Mouse (Mus musculus) hindbrain, embryonic 14.5 days (tissue): ENCODE measurements around the gene Josd2. TPM values are rescaled to one million over a fixed set of nuclear protein-coding genes. Genes with fewer than 3 reads are reported as not detected.

Experiments used
- ATAC-seq: fragments of 200-750 bp; cut with Nextera tagmentation; 2 replicates; pipeline ENCODE4 v1.8.0; 2017; ENCODE audit warnings: moderate number of reproducible peaks, mild to moderate bottlenecking, moderate TSS enrichment, moderate library complexity; ENCODE audit not compliant: low FRiP score
- DNase-seq: peaks from one replicate; pipeline ENCODE4 v3.0.0-alpha.2; 2015; ENCODE audit warnings: low spot score
- H3K27ac ChIP-seq: fragments of 300-500 bp; sonication (generic); 2 replicates; pipeline ENCODE4 v1.5.1; 2014; ENCODE audit warnings: mild to moderate bottlenecking, moderate library complexity
- H3K27me3 ChIP-seq: fragments of 300-500 bp; sonication (generic); 2 replicates; pipeline ENCODE4 v1.6.1; 2014; ENCODE audit warnings: mild to moderate bottlenecking, low read length, mixed read lengths; ENCODE audit not compliant: control insufficient read depth, insufficient read depth
- H3K36me3 ChIP-seq: fragments of 300-500 bp; sonication (generic); replicated peaks from 2 replicates; pipeline ENCODE4 v1.6.1; 2014; ENCODE audit not compliant: control insufficient read depth, insufficient read depth
- H3K4me1 ChIP-seq: fragments of 300-500 bp; sonication (generic); replicated peaks from 2 replicates; pipeline ENCODE4 v1.6.1; 2014; ENCODE audit warnings: antibody characterized with exemption, low read length, mixed read lengths; ENCODE audit not compliant: control insufficient read depth, insufficient read depth
- H3K4me2 ChIP-seq: fragments of 300-500 bp; sonication (generic); replicated peaks from 2 replicates; pipeline ENCODE4 v1.6.1; 2014; ENCODE audit warnings: mild to moderate bottlenecking, moderate library complexity
- H3K4me3 ChIP-seq: fragments of 300-500 bp; sonication (generic); replicated peaks from 2 replicates; pipeline ENCODE4 v1.5.1; 2014; ENCODE audit warnings: mild to moderate bottlenecking, low read length
- H3K9ac ChIP-seq: fragments of 300-500 bp; sonication (generic); 2 replicates; pipeline ENCODE4 v1.6.1; 2014
- H3K9me3 ChIP-seq: fragments of 300-500 bp; sonication (generic); 2 replicates; pipeline ENCODE4 v1.6.1; 2016; ENCODE audit warnings: low read length; ENCODE audit not compliant: control insufficient read depth
- WGBS: fragments of 180-500 bp; shearing (Covaris S2); extraction: QIAGEN DNeasy Blood & Tissue Kit; methylation state at CpG from one replicate; pipeline ENCODE4 v1.1.7; 2014; 5-methylcytosine and 5-hydroxymethylcytosine counted together
- polyA plus RNA-seq: library from polyadenylated mRNA; unstranded; fragments of >200 nt; fragmentation: Nextera tagmentation; extraction: Ambion mirVana; gene quantifications from 2 replicates; pipeline ENCODE4 v1.2.1, GENCODE M21; 2014

The Josd2 gene
- polyA plus RNA-seq, 1 experiment from 2014 or later: 33.4 TPM

DNA sequence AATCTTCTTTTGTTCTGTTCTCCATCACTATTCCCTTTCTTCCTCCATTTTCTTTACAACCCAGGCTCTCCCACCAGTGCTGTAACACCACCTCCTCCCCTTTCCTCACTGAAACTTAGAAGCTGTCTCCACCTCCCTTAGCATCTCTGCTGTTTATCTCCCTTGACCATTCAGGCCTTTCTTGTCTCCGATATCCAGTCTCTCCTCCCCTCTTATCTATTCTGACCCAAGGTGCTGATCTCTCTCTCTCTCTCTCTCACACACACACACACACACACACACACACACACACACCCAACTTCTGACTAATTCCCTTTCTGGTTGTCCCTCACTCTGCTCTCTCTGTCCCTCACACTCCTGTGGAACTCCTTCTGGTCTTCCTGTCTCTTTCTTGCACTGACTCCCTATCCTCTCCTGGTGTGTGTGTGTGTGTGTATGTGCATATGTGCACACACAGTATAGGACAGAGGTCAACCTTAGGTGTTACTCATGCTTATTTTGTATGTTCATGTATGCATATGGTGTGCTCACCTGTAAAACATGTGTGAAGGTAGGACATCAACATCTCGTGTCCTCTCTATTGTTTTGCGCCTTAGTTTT lies 15.2 kb downstream of the Josd2 start:
- H3K36me3 ChIP-seq: no peaks in the 10 kb centered on the region
- WGBS: 84% methylated on average over 3 of the region's 3 CpGs
- H3K27ac ChIP-seq: no peak overlapping the region
- peaks cover 21% of the 10 kb centered on the region; the same call in 1 of the 2 replicates for H3K27me3 ChIP-seq
- no peaks in the 10 kb centered on the region for H3K9me3 ChIP-seq
- DNase-seq: no peak
- no peak overlapping the region for H3K4me3 ChIP-seq
- no peak overlapping the region for H3K4me2 ChIP-seq
- H3K4me1 ChIP-seq: no peaks in the 10 kb centered on the region
- H3K9ac ChIP-seq: no peak overlapping the region
- ATAC-seq: no peak

DNA sequence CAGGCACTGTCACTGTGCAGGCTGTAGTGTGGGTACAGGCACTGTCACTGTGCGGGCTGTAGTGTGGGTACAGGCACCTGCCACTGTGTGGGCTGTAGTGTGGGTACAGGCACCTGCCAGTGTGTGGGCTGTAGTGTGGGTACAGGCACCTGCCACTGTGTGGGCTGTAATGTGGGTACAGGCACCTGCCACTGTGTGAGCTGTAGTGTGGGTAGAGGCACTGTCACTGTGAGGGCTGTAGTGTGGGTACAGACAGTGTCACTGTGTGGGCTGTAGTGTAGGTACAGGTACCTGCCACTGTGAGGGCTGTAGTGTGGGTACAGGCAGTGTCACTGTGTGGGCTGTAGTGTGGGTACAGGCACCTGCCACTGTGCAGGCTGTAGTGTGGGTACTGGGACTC lies 16.3 kb downstream of the Josd2 start:
- no peak for ATAC-seq
- peaks cover 11% of the 10 kb centered on the region; the same call in 1 of the 2 replicates for H3K27me3 ChIP-seq
- 93% methylated on average over 1 of the region's 1 CpGs for WGBS
- no peak overlapping the region for H3K4me2 ChIP-seq
- no peak overlapping the region for H3K9ac ChIP-seq
- no peak overlapping the region for H3K27ac ChIP-seq
- H3K4me3 ChIP-seq: no peak overlapping the region
- no peaks in the 10 kb centered on the region for H3K4me1 ChIP-seq
- H3K36me3 ChIP-seq: peaks cover 9% of the 10 kb centered on the region
- H3K9me3 ChIP-seq: no peaks in the 10 kb centered on the region
- DNase-seq: no peak

- Histone ChIP-seq H3K4me1 (no peaks in the 10 kb centered on the region), H3K27ac (no peak overlapping the region), H3K9me3 (no peaks in the 10 kb centered on the region), H3K9ac (no peak overlapping the region), H3K36me3 (peaks cover 15% of the 10 kb centered on the region), H3K4me2 (no peak overlapping the region), H3K27me3 (peaks cover 6% of the 10 kb centered on the region; the same call in 1 of the 2 replicates), H3K4me3 (no peak overlapping the region)
- peak; percentile 96 for DNase-seq
- peak; percentile 77 for ATAC-seq
- 40% methylated on average over 5 of the region's 5 CpGs for WGBS
Measured at GRCm38 (mm10) chr7:44484841-44485571, 17.2 kb downstream of the Josd2 start.

- no peak for ATAC-seq
Measured at GRCm38 (mm10) chr7:44485572-44486195, 17.9 kb downstream of the Josd2 start.

GRCm38 (mm10) chr7:44486927-44487575 lies 19.3 kb downstream of the Josd2 start:
- DNase-seq: no peak
- Histone ChIP-seq H3K9me3 (no peaks in the 10 kb centered on the region), H3K27ac (peak overlapping the region; percentile 41; the same call in 1 of the 2 replicates), H3K4me2 (no peak overlapping the region), H3K27me3 (no peaks in the 10 kb centered on the region), H3K4me1 (no peaks in the 10 kb centered on the region), H3K36me3 (peaks cover 35% of the 10 kb centered on the region), H3K4me3 (no peak overlapping the region), H3K9ac (peak overlapping the region; percentile 26; the same call in 1 of the 2 replicates)
- no peak for ATAC-seq
- WGBS: 59% methylated on average over 13 of the region's 13 CpGs

More at GRCm38 (mm10) chr7:44485572-44486195, 17.9 kb downstream of the Josd2 start:
- Histone ChIP-seq H3K4me1 (no peaks in the 10 kb centered on the region), H3K4me3 (no peak overlapping the region), H3K9me3 (no peaks in the 10 kb centered on the region), H3K9ac (no peak overlapping the region), H3K27me3 (0 out of 2 replicates have a peak, but pooled peaks cover 1% of the 10 kb centered on the region), H3K27ac (no peak overlapping the region), H3K4me2 (no peak overlapping the region), H3K36me3 (peaks cover 21% of the 10 kb centered on the region)
- WGBS: 76% methylated on average over 7 of the region's 7 CpGs
- DNase-seq: no peak

- H3K27me3 ChIP-seq: no peaks in the 10 kb centered on the region
- H3K27ac ChIP-seq: no peak overlapping the region
- DNase-seq: no peak
- no peak overlapping the region for H3K9ac ChIP-seq
- WGBS: 95% methylated on average over 7 of the region's 7 CpGs
- ATAC-seq: no peak
- peaks cover 44% of the 10 kb centered on the region for H3K36me3 ChIP-seq
- H3K4me3 ChIP-seq: no peak overlapping the region
- no peaks in the 10 kb centered on the region for H3K9me3 ChIP-seq
- no peak overlapping the region for H3K4me2 ChIP-seq
- no peaks in the 10 kb centered on the region for H3K4me1 ChIP-seq
Measured at GRCm38 (mm10) chr7:44487936-44488335, 20.2 kb downstream of the Josd2 start.

DNA sequence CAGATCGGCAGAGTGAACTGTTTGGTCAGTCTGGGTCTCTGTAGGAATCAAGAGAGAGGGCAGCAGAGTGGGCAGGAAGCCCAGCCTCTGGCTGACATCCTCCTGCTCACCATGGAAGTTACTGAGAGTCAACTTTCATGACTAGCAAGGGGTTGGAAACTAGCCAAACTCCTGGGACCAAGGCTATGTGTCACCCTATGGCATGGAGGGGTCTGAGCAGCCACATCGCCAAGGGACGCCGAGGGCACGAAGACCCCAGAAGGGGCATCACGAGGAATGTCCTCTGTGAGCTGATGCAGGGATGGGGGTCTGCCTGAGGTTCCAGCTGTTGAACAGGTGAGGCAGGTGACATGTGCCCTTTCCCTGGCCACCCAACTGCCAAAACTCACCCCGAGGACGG lies 20.8 kb downstream of the Josd2 start:
- no peak overlapping the region for H3K27ac ChIP-seq
- H3K4me3 ChIP-seq: no peak overlapping the region
- no peaks in the 10 kb centered on the region for H3K27me3 ChIP-seq
- H3K9ac ChIP-seq: no peak overlapping the region
- 91% methylated on average over 8 of the region's 8 CpGs for WGBS
- DNase-seq (no peak), ATAC-seq (no peak)
- H3K36me3 ChIP-seq: peaks cover 47% of the 10 kb centered on the region
- no peaks in the 10 kb centered on the region for H3K4me1 ChIP-seq
- no peaks in the 10 kb centered on the region for H3K9me3 ChIP-seq
- no peak overlapping the region for H3K4me2 ChIP-seq

DNA sequence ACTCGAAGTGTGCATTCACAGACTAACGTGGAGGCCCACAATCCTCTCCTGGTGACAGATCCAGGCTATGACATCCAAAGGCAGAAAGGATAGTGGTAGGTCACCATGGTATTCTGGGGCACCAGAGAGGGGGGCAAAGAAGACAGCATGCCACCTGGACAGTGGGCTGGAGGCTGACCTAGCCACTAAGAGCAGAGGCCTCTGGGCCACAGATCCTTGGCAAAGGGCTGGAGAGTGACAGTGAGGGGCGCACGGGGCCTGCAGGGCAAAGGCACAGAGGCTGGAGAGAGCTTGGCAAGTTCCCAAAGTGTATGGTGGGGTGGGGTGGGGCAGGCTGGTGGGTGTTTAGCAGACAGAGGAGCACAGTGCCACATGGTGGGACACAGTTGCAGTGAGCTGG lies 22.5 kb downstream of the Josd2 start:
- no peak overlapping the region for H3K9ac ChIP-seq
- H3K27me3 ChIP-seq: no peaks in the 10 kb centered on the region
- no peaks in the 10 kb centered on the region for H3K9me3 ChIP-seq
- H3K4me2 ChIP-seq: no peak overlapping the region
- H3K27ac ChIP-seq: no peak overlapping the region
- H3K4me1 ChIP-seq: peaks cover 7% of the 10 kb centered on the region
- no peak for DNase-seq
- no peak for ATAC-seq
- H3K4me3 ChIP-seq: no peak overlapping the region
- peaks cover 47% of the 10 kb centered on the region for H3K36me3 ChIP-seq
- 87% methylated on average over 4 of the region's 4 CpGs for WGBS

GRCm38 (mm10) chr7:44491391-44491790 lies 23.6 kb downstream of the Josd2 start:
- Histone ChIP-seq H3K27ac (no peak overlapping the region), H3K4me3 (no peak overlapping the region), H3K9ac (no peak overlapping the region), H3K27me3 (no peaks in the 10 kb centered on the region), H3K4me1 (peaks cover 11% of the 10 kb centered on the region), H3K4me2 (no peak overlapping the region), H3K36me3 (peaks cover 47% of the 10 kb centered on the region), H3K9me3 (no peaks in the 10 kb centered on the region)
- 96% methylated on average over 5 of the region's 5 CpGs for WGBS
- DNase-seq (no peak), ATAC-seq (no peak)
